Mouse (Mus musculus) hematopoietic stem cell, adult 5-6 weeks (primary cell): ENCODE data around the gene Gm42906. TPM values are rescaled to one million over a fixed set of nuclear protein-coding genes. Genes with fewer than 3 reads are reported as not detected.

Source experiments
- ATAC-seq, 2 experiments: fragments of 125-278 bp in 1 of 2; replicated peaks in 1 of 2; 2 replicates each; pipeline ENCODE4 v1.8.0; 2016 to 2017; ENCODE audit warnings: inconsistent platforms in 2 of 2, mild to moderate bottlenecking in 2 of 2, moderate number of reproducible peaks in 2 of 2, low read depth in 1 of 2, moderate TSS enrichment in 1 of 2; ENCODE audit not compliant: low FRiP score in 2 of 2, poor library complexity in 2 of 2, severe bottlenecking in 2 of 2, insufficient read depth in 1 of 2, low TSS enrichment in 1 of 2
- total RNA-seq: library from RNA; stranded (forward); fragments of 172-1452, 232-1000 nt; gene quantifications from 2 replicates; pipeline ENCODE4 v1.2.3, GENCODE M21; 2017

Gene Gm42906
- total RNA-seq, 1 experiment from 2014 or later, result not detected

GRCm38 (mm10) chr5:151223696-151224366 lies 204.1 kb downstream of the Gm42906 start:
- no peak for ATAC-seq

- no peak for ATAC-seq
Observed at GRCm38 (mm10) chr5:151222791-151223190, 205.2 kb downstream of the Gm42906 start.

- no peak for ATAC-seq
Observed at GRCm38 (mm10) chr5:151218689-151219115, 209.3 kb downstream of the Gm42906 start.

- no peak for ATAC-seq
Observed at GRCm38 (mm10) chr5:151213097-151213496, 214.9 kb downstream of the Gm42906 start.

- ATAC-seq, result no peak
Observed at GRCm38 (mm10) chr5:151210869-151211268, 217.1 kb downstream of the Gm42906 start.

GRCm38 (mm10) chr5:151210060-151210459 lies 217.9 kb downstream of the Gm42906 start:
- no peak for ATAC-seq

GRCm38 (mm10) chr5:151205017-151205416 lies 222.9 kb downstream of the Gm42906 start:
- no peak for ATAC-seq

GRCm38 (mm10) chr5:151202925-151203324 lies 225.0 kb downstream of the Gm42906 start:
- ATAC-seq, result no peak

- ATAC-seq, result no peak
Observed at GRCm38 (mm10) chr5:151201220-151201619, 226.7 kb downstream of the Gm42906 start.

GRCm38 (mm10) chr5:151199235-151199634 lies 228.7 kb downstream of the Gm42906 start:
- ATAC-seq, result no peak

- no peak for ATAC-seq
Observed at GRCm38 (mm10) chr5:151196603-151197272, 231.2 kb downstream of the Gm42906 start.

GRCm38 (mm10) chr5:151193885-151194520 lies 234.0 kb downstream of the Gm42906 start:
- no peak for ATAC-seq

- ATAC-seq, result no peak
Observed at GRCm38 (mm10) chr5:151192266-151192665, 235.7 kb downstream of the Gm42906 start.

GRCm38 (mm10) chr5:151190764-151191163 lies 237.2 kb downstream of the Gm42906 start:
- no peak for ATAC-seq

GRCm38 (mm10) chr5:151189789-151190378 lies 238.1 kb downstream of the Gm42906 start:
- peak; percentile 91 to 92 for ATAC-seq

GRCm38 (mm10) chr5:151189321-151189720 lies 238.6 kb downstream of the Gm42906 start:
- ATAC-seq, result peak in 1 of 2 experiments; percentile 26; a peak in 1 of 4 replicates

- no peak for ATAC-seq
Observed at GRCm38 (mm10) chr5:151188659-151189058, 239.3 kb downstream of the Gm42906 start.

- ATAC-seq, result no peak
Observed at GRCm38 (mm10) chr5:151187336-151187735, 240.6 kb downstream of the Gm42906 start.
